Mouse (Mus musculus): ENCODE results near the gene Fdxr. TPM values are rescaled to one million over a fixed set of nuclear protein-coding genes. Genes with fewer than 3 reads are reported as not detected.

Gene Fdxr
- polyA plus RNA-seq, 2 experiments from 2014 or later, result 18.4 to 26.6 TPM

- no peak for ATAC-seq
These were observed 8.9 kb downstream of the Fdxr start for GRCm38 (mm10) chr11:115267958-115268357.

DNA sequence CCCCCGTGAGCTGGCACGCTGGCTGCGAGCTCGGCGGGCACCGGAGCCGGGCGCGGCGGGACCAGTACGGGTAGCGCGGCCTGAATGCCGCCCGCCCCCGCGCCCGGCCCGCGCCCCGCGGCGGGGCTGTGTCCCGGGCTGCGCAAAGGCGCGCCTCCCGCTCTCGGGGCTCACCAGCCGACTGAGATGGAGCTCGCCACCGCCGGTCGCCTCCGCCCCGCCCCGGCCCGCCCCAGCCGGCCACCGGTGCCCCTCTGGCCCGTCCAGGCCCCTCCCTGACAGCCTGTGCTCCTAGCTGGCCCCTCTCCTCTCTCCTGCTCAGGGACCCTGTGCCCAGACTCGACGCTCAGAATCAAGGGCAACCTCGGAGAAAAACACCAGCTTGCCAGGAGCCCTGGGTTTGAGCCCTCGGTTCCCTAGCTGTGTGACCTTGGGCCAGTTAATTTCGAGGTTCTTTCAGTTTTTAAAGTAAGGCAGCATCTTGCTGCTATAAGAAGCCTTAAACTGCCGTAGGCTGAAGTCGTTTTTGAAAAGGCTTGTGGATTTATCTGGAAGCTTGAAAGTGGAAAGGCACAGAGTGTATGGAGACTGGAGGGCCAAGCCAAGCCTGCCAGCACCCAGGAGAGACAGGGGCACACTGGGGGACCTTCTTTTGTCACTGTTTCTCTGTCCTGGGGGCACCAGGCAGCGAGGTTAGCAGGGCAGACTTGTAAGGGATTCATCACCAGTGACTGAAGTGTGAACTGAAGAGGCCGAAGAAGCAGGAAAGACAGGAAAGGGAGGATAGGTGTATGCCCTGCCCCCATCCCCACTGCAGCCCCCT is 9.6 kb downstream of the Fdxr start, which contains the start of gene Grin2c:
Grin2c (minus strand) TSS at position 183 of the 823 bp plus-strand sequence.
- ATAC-seq, result no peak

- no peak for ATAC-seq
These were observed 10.5 kb downstream of the Fdxr start for GRCm38 (mm10) chr11:115266400-115266778.

DNA sequence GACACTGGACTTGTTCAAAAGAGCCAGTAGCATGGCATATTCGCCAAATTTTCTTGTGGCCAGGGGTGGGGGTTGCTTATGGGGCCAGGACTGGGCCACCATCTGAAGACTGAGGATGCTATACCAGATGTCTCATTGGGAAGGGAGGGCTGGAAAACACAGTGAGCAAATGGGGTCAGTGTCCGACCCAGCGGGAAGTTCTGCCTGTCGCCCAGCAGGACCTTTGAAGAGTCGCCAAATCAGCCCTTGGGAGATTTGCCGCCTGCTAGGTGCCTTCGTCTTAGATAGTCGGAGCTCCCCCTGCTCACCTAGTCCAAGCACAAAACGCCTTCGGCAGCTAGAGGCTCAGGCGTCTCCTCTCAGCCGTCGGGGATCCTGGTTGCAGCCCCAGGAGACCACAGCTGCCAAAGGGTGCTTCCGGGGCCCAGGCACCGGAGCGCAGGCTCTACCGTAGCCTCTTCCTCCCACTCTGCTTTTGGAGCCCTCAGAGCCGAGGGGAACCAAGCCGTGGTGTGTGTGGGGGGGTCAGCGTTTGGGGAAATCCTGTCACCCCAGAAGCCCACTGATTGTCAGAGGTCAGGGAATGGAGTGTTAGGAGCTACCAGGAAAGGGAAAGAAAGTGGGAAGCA is 11.0 kb downstream of the Fdxr start:
- ATAC-seq, result no peak

DNA sequence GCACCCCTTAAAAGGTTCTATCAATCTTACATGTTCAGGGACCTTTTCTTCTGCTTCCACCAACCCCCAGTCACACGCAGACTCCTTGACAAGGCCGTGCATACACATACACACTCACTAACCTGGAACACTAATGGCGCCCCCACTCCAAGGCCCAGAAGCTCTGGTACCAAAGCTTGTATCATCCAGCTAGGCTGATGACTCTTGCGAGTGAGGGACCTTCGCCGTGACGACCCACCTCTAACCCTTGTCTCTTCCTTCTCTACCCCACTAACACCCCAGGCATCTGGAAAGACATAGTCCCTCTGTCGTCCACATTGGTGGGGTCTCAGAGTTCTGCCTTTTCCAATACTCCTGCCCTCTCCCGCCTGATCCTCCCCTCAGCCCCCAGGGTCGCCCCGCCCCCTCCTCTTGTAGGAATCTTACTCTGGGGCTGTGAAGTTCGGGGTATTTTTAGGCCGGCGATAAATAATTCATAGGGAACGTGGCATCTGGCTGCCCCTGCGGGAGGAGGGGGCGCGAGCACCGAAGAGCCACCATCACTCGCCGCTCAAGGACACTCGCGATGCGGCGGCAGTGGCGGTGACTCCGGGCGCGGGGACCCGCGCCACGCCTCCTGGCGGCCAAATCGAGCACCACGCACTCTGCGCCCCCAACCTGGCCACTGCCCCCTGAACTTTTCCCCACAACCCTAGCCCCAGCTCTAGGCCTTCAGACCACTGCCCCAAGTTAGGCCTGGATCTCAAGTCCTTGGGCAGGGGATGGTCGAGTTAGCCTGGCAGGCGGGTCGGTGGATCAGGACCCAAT is 11.8 kb downstream of the Fdxr start:
- ATAC-seq, result no peak

- no peak for ATAC-seq
These were observed 12.6 kb downstream of the Fdxr start for GRCm38 (mm10) chr11:115264136-115264861.

DNA sequence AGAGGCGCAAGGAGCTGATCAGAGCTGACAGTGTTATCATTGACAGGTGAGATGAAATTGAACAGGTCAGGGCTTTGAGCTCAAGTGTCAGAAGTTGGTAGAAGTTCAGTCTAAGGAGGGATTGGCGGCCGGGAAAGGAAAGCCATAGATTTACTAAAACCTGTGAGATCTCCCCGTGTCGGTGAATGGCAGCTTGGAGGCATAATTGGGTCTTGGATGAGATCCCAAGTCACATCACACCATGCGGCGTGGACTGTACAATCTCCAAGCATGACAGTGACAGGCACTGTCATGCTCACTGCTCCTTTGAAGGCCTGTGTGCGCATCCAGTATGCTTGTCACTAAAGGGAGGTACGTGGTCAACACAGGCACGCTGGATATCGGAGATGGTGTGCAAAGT is 13.9 kb downstream of the Fdxr start:
- no peak for ATAC-seq

- no peak for ATAC-seq
These were observed 17.7 kb downstream of the Fdxr start for GRCm38 (mm10) chr11:115259134-115259533.

DNA sequence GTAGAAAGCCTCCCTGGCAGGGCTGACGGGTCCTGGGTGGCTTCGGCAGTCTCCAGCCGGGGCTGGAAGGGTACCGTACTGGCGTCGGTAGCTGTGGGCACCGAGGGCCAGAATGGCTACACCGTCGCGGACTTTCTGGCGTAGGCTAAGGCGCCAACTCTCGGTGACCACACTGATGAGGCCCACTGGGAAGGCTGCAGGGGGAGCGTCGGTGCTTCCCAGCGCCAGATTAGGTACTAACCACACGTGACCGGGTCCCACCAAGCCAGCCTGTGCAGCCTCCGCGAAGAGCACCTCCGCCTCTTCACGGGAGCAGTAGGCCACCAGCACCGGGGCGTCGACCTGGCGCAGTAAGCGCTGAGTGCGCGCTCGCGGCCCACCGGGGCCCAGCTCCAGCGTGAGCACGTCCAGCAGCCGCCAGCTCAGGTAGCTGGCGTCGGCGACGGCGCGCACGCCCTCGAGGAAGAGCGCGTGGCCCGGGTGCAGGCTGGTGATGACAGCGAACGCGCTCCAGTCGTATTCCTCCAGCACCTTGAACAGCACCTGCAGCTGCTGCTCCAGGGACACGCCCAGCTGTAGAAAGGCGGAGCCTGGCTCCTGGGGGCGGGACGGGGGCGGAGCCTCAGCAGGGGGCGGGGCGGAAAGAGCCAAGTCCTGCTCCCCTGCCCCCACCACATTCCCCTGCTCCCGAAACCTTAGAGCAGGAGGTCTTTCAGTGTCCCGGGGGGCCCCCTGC is 18.9 kb downstream of the Fdxr start:
- ATAC-seq, result no peak

- no peak for ATAC-seq
These were observed 25.6 kb downstream of the Fdxr start for GRCm38 (mm10) chr11:115251258-115251657.

- ATAC-seq, result no peak
These were observed 26.3 kb downstream of the Fdxr start for GRCm38 (mm10) chr11:115250405-115251090.

DNA sequence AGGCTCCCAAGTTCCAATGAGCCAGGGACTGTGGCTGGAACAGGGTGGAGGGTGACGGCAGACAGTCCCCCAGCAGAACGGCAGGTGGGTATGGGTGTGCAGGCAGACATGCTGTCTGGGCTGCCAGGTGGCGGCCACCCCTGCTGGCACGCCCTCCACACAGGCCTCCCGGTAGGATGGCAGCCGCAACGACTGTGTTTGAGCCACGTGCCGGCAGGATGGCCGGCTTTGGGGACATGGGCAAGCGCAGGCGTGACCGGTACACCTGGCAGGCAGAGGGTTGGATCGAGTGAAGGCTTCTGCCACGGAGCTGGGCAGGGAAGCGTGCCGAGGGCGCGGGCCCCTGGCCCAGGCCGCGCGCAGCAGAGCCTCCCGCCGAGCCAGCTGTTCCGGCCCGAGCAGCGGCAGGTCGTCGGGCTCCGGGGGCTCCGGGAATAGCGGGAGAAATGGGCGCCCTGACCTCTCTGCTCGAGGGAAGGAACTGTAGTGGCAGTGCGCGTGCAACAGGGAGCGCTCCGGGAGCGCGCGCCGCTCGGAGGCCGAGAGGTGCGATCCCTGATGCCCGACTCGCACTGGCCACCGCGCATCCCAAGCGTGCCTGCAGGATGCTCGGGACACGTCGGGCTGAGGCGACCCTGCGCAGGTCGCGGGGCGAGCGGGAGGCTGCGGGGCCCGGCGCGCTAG is 27.0 kb downstream of the Fdxr start:
- no peak for ATAC-seq

GRCm38 (mm10) chr11:115247945-115248344 is 28.9 kb downstream of the Fdxr start:
- ATAC-seq, result no peak

DNA sequence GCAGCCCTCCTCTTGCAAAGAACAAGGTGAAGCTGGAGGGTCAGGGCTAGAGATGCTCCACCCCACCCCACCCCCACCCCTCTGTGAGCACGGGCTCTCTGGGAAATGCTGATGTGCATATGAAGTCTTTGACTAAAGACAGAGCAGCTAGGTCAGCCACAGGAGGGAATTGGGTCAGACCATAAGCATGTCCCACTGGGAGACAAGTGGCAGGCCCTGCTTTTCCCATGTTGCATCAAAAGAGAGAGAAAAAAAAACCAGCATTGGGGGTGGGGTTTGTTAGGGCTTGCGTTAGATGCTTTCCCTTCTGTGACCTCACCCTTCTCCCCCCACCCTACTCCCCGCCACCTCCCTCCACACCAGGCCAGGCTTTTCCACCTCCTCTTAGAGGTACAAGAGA is 29.6 kb downstream of the Fdxr start:
- no peak for ATAC-seq

- ATAC-seq, result no peak
These were observed 30.5 kb downstream of the Fdxr start for GRCm38 (mm10) chr11:115246386-115246785.

GRCm38 (mm10) chr11:115244840-115245239 is 32.0 kb downstream of the Fdxr start:
- no peak for ATAC-seq

DNA sequence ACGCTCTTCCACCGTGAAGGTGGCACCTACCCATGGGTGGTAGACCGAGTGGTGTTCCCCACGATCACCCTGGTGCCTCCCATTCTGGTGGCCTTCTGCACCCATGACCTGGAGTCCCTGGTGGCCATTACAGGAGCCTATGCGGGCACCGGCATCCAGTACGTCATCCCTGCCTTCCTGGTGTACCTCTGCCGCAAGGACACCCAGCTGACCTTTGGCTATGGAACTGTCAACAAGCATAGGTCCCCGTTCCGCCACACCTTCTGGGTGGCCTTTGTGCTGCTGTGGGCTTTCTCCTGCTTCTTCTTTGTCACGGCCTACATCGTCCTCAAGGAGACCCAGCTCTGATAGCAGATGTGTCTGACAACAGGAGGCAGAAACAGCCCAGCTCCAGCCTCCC is 33.1 kb downstream of the Fdxr start:
- no peak for ATAC-seq

DNA sequence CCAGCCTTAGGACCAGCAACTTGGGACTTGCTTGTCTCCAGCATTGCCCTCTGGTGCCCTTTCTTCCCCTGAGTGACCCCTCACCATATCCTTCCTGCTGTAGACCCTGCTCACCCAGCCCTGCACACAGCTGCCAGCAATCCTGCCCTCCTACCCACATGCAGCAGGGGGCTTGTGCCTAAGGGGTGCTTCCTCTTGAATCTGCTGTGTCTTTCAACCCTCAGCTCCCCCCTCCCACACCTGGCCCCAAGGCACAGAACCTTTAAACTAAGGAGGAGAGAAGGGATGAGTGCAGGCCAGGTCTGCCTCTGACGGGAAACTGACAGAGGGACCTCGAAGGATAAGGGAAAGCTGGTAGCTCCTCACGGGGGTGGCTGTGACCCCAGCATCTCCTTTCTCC is 34.1 kb downstream of the Fdxr start:
- no peak for ATAC-seq

DNA sequence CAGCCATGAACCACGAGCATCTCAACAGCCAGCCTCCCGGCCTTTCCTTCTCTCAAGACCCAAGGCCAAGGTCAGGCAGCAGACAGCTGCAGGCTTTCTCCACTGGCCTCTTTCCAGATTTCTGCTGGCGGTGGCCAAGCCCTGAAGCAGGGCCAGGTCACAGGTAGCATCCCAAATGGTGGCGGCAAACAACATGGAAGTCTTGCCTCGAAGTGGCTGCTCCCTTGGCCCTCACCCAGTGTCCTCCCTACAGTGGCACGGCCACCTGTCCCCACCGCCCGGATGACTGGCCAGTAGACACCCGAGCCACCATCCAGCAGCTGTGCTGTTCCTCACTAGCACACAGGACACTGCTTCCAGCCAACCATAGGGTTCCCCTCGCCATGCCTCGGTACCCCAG is 35.4 kb downstream of the Fdxr start:
- no peak for ATAC-seq

DNA sequence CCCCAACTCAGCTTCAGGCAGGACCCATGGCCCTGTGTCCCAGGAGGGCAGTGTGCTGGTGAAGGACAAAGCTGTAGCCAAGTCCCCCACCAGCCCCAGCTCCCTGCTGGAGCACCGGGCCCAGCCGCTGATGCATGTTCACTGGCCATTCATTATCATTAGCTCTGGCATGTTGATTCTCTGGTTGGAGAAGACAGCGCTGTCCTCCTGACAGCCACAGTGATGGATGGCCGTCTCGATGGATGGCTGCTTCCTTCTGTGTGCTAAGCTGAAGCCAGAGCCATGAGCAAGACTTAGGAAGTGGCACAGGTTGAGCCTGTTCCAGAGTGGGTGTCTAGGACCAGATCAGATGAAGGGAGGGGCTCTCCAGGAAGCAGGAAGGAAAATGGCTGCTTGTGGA is 40.3 kb downstream of the Fdxr start:
- no peak for ATAC-seq
